In the genomic region with DNA sequence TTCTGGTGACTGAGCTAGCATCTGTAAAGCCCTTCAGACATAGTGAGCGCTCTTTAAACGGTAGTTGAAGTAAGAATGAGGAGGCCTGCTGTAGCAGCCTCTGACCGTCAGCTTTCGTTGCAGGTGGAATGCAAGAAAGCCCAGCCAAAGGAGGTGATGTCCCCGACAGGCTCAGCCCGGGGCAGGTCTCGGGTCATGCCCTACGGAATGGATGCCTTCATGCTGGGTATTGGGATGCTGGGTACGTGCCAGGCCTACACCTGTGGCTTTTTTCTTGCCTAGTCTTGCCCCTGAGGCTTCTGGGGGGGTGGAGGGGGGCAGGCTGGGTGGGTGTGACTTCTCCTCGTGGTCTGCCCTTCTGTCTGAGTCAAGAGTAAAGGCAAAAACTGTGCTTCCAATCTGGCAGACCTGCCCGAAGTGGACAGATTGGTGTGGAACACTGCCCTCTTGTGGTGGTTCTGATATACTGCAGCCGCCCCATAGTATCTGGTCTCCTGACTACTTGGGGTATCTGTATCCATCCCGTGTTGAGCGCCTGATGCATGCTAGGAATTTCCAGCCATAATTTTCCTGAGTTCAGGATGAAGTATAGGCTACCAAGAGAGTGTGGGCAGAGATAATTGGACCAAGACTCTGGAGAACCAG, we compare ENCODE assay signal across 9 mouse cellular contexts. TPM values are rescaled to one million over a fixed set of nuclear protein-coding genes. Genes with fewer than 3 reads are reported as not detected.
DNase-seq lines count a peak whose midpoint lies in the region; ATAC-seq and TF ChIP-seq lines count a peak whose summit lies in the region.
"Had no signal": no experiment of that assay in that cellular context is flagged by ENCODE, and none has a peak within 500 bp of the region (broad histone marks: within the 10 kb centered on the region; RNA-seq: fewer than 3 reads in every experiment).

No protein-coding gene starts in this region.

- no peak overlapping the region for H3K27ac ChIP-seq in CH12.LX (ENCODE audit: insufficient read depth, low read depth)
- H3K27ac ChIP-seq in bone marrow, adult 2 months (ENCODE audit: control insufficient read depth, insufficient read depth, low read depth, low read length, poor library complexity), result no peak overlapping the region

- in situ Hi-C loops in CH12.LX (cut with MboI; ENCODE audit: low pct_ligation_motif_present, low pct_unique_long_range_greater_than_20kb, low sequenced_read_pairs), result loop anchor here (5.0 kb wide), 1 partner anchor 94 kb away; the partner anchor contains the start of gene Cox6a1

- H3K36me3 ChIP-seq in CH12.LX (replicated peaks in 1 of 2; ENCODE audit: control insufficient read depth in 1 of 2, insufficient read depth in 1 of 2, low read length in 1 of 2), result peaks cover 0 to 42% of the 10 kb centered on the region in 2 experiments

- H3K4me2 ChIP-seq in CH12.LX (ENCODE audit: insufficient read depth, low read depth, poor library complexity, severe bottlenecking), result no peak overlapping the region; the same call in 1 of the 2 replicates

- H3K9me3 ChIP-seq in CH12.LX (replicated peaks; ENCODE audit: low read length), result no peaks in the 10 kb centered on the region

- TF ChIP-seq POLR2A in CH12.LX (IDR thresholded peaks at IDR 0.05; ENCODE audit: low read depth, low read length), result no peak
- no peak for TF ChIP-seq POLR2A in bone marrow, adult 2 months (IDR thresholded peaks at IDR 0.05; ENCODE audit: borderline replicate concordance, control insufficient read depth, low read depth, low read length)

- peaks cover 0 to 16% of the 10 kb centered on the region in 2 experiments; a peak in 2 of 4 replicates for H3K4me1 ChIP-seq in CH12.LX (ENCODE audit: control insufficient read depth in 1 of 2, insufficient read depth in 2 of 2)
- H3K4me1 ChIP-seq in bone marrow, adult 2 months (ENCODE audit: control insufficient read depth, insufficient read depth, low read length), result no peaks in the 10 kb centered on the region

- TF ChIP-seq EP300 in CH12.LX (IDR thresholded peaks at IDR 0.05; ENCODE audit: low read length), result no peak

- TF ChIP-seq RAD21 in CH12.LX (IDR thresholded peaks at IDR 0.05; ENCODE audit: low read depth, low read length), result peak; percentile 85

- 41% methylated on average over 14 of the region's 14 CpGs for WGBS in bone marrow, adult 2 months

- peak; percentile 62; the same call in 1 of the 2 replicates for ATAC-seq in erythroid progenitor cell, adult 5-6 weeks (replicated peaks; ENCODE audit: low FRiP score, poor library complexity, severe bottlenecking)

- no peaks in the 10 kb centered on the region for H3K27me3 ChIP-seq in CH12.LX (replicated peaks)

- DNase-seq in CH12.LX (ENCODE audit: extremely low read depth), result peak; percentile 81
- peak; percentile 67 to 74 for DNase-seq in heart, postnatal 36 days
- DNase-seq in layer of hippocampus, adult 8-10 months (ENCODE audit: low spot score in 2 of 2), result peak; percentile 74 to 81
- peak; percentile 73 for DNase-seq in lung, postnatal 14 days
- DNase-seq in retina, postnatal 7 days (ENCODE audit: low read depth, low spot score), result peak; percentile 75
- peak; percentile 54 to 56 for DNase-seq in urinary bladder, adult 18-20 months (ENCODE audit: low spot score in 2 of 2)

- H3K79me2 ChIP-seq in CH12.LX (replicated peaks; ENCODE audit: control insufficient read depth, extremely low read depth, insufficient read depth, poor library complexity, severe bottlenecking), result no peaks in the 10 kb centered on the region

- TF ChIP-seq CTCF in CH12.LX (conservative IDR thresholded peaks at IDR 0.05 in 1 of 2, IDR thresholded peaks at IDR 0.05 in 1 of 2; ENCODE audit: low read depth in 2 of 2, low read length in 2 of 2), result peak; percentile 91 to 92
- peak; percentile 82 for TF ChIP-seq CTCF in bone marrow, adult 2 months (IDR thresholded peaks at IDR 0.05; ENCODE audit: control insufficient read depth, insufficient read depth, low read length)

- no peak overlapping the region for H3K4me3 ChIP-seq in CH12.LX (replicated peaks in 1 of 3; ENCODE audit: low read depth in 2 of 3, low read length in 2 of 3, poor library complexity in 1 of 3)
- H3K4me3 ChIP-seq in bone marrow, adult 2 months (replicated peaks; ENCODE audit: control insufficient read depth, low read depth, low read length), result no peak overlapping the region

- intact Hi-C loops in heart, postnatal 36 days (cut with DNase I), result loop anchor here (1.0 to 10.0 kb wide), 3 partner anchors 82 to 467 kb away; partner anchors contain the start of gene Hnf1a

- no peak overlapping the region for H3K9ac ChIP-seq in CH12.LX (ENCODE audit: insufficient read depth, low read depth)

- dilution Hi-C loops in CH12.LX (cut with MboI; ENCODE audit: extremely low pct_ligation_motif_present, extremely low pct_unique_long_range_greater_than_20kb, low sequenced_read_pairs), result no loop called here

TF ChIP-seq in CH12.LX, 34 proteins besides CTCF, POLR2A, EP300 and RAD21:
- TF ChIP-seq SMC3 (IDR thresholded peaks at IDR 0.05; ENCODE audit: low read depth, low read length) (peak; percentile 81), ZC3H11A (IDR thresholded peaks at IDR 0.05; ENCODE audit: low read depth, low read length) (0 out of 2 replicates have a peak, but pooled peaks have one; percentile 19), MXI1 (IDR thresholded peaks at IDR 0.05; ENCODE audit: low read depth, low read length) (no peak)

RNA-seq across cellular contexts. Expression of gene Msi1, which starts 11.9 kb away (rescaled TPM):
- total RNA-seq in CH12.LX (2012; rRNA removed) (3.3 and 4.1 TPM in 2 replicates), CH12.LX (2014; rRNA removed) (0.66 and 0.82 TPM in 2 replicates)
- polyA plus RNA-seq in CH12.LX (2012; ENCODE audit: insufficient read length, low read depth), result 4.9 and 5.3 TPM in 2 replicates
- 0.61 and 0.95 TPM in 2 replicates for polyA plus RNA-seq in bone marrow, adult 2 months (2011; ENCODE audit: insufficient read depth, insufficient read length, low replicate concordance, missing spikeins)
- not detected in 2 replicates for total RNA-seq in erythroid progenitor cell, adult 5-6 weeks (2015; ENCODE audit: low replicate concordance)
- total RNA-seq in erythroid progenitor cell, adult 5-6 weeks (2017; ENCODE audit: low replicate concordance), result not detected in 2 replicates
- total RNA-seq in heart, postnatal 36 days (2021), result 1 to 10 TPM in 1 of 2 experiments, under 1 TPM in 1; 0.92 to 1.2 TPM
- total RNA-seq in layer of hippocampus, adult 8-10 months (2022), result 10 to 100 TPM; 57.2 to 62.6 (median 60.8) TPM

RNA-seq across cellular contexts. Expression of gene Pla2g1b, which starts 24.7 kb away (rescaled TPM):
- total RNA-seq in CH12.LX (2012; rRNA removed), result not detected in 2 replicates
- total RNA-seq in CH12.LX (2014; rRNA removed), result not detected in 2 replicates
- not detected in 2 replicates for polyA plus RNA-seq in CH12.LX (2012; ENCODE audit: insufficient read length, low read depth)
- 10.3 TPM in 1 of 2 replicates, not detected in the other for polyA plus RNA-seq in bone marrow, adult 2 months (2011; ENCODE audit: insufficient read depth, insufficient read length, low replicate concordance, missing spikeins)
- total RNA-seq in erythroid progenitor cell, adult 5-6 weeks (2015; ENCODE audit: low replicate concordance), result not detected in 2 replicates
- not detected in 2 replicates for total RNA-seq in erythroid progenitor cell, adult 5-6 weeks (2017; ENCODE audit: low replicate concordance)
- total RNA-seq in heart, postnatal 36 days (2021), result not detected
- not detected for total RNA-seq in layer of hippocampus, adult 8-10 months (2022)
- polyA plus RNA-seq: heart, embryonic 14.5 days had no signal

RNA-seq across cellular contexts. Expression of gene Sirt4, which starts 43.2 kb away (rescaled TPM):
- 16.7 and 18.0 TPM in 2 replicates for total RNA-seq in CH12.LX (2012; rRNA removed)
- total RNA-seq in CH12.LX (2014; rRNA removed), result 8.2 and 10.0 TPM in 2 replicates
- polyA plus RNA-seq in CH12.LX (2012; ENCODE audit: insufficient read length, low read depth), result 13.3 and 15.3 TPM in 2 replicates
- polyA plus RNA-seq in bone marrow, adult 2 months (2011; ENCODE audit: insufficient read depth, insufficient read length, low replicate concordance, missing spikeins), result 9.0 and 13.2 TPM in 2 replicates
- total RNA-seq in erythroid progenitor cell, adult 5-6 weeks (2015; ENCODE audit: low replicate concordance), result 1.8 TPM in 1 of 2 replicates, not detected in the other
- total RNA-seq in erythroid progenitor cell, adult 5-6 weeks (2017; ENCODE audit: low replicate concordance), result 3.3 TPM in 1 of 2 replicates, not detected in the other
- total RNA-seq in heart, postnatal 36 days (2021), result 10 to 100 TPM; 17.9 to 18.1 TPM
- 10 to 100 TPM; 34.0 to 58.6 (median 41.9) TPM for total RNA-seq in layer of hippocampus, adult 8-10 months (2022)

Comparison
In these comparisons a context has a peak if more than half of its experiments do, and no peak if none do; other contexts are left out.
1. RNA of gene Msi1, which starts 11.9 kb away (total RNA-seq): 57.2 to 62.6 TPM in layer of hippocampus, adult 8-10 months; 0.66 to 4.1 TPM in CH12.LX, 0.92 to 1.2 TPM in heart, postnatal 36 days and not detected in erythroid progenitor cell, adult 5-6 weeks; every median in the first group is over 10 times any median in the second.
2. Peak in every context shown above with its lines, with median percentiles within 50 percentile points of each other: DNase-seq.